Mouse (Mus musculus) heart, embryonic 11.5 days (tissue): Measurements from ENCODE around the gene Whamm. TPM values are rescaled to one million over a fixed set of nuclear protein-coding genes. Genes with fewer than 3 reads are reported as not detected.
A peak's percentile ranks its signal among the peaks of the same experiment; 100 is the strongest.

Experiments used
- ATAC-seq: fragments of 200-750 bp; cut with Nextera tagmentation; replicated peaks from 2 replicates; pipeline ENCODE4 v1.8.0; 2017; ENCODE audit warnings: moderate library complexity; ENCODE audit not compliant: insufficient number of reproducible peaks, low FRiP score, low TSS enrichment
- H3K27ac ChIP-seq: fragments of 300-500 bp; sonication (generic); 2 replicates; pipeline ENCODE4 v1.5.1; 2014; ENCODE audit warnings: mild to moderate bottlenecking, low read depth, low read length
- H3K27me3 ChIP-seq: fragments of 300-500 bp; sonication (generic); 2 replicates; pipeline ENCODE4 v1.6.1; 2014; ENCODE audit warnings: mild to moderate bottlenecking, low read length, mixed read lengths; ENCODE audit not compliant: control insufficient read depth, insufficient read depth
- H3K36me3 ChIP-seq: fragments of 300-500 bp; sonication (generic); 2 replicates; pipeline ENCODE4 v1.6.1; 2014; ENCODE audit warnings: mild to moderate bottlenecking, low read length, moderate library complexity, mixed read lengths; ENCODE audit not compliant: control insufficient read depth, insufficient read depth
- H3K4me1 ChIP-seq: fragments of 300-500 bp; sonication (generic); 2 replicates; pipeline ENCODE4 v1.6.1; 2014; ENCODE audit warnings: low read length; ENCODE audit not compliant: control insufficient read depth, insufficient read depth
- H3K4me2 ChIP-seq: fragments of 300-500 bp; sonication (generic); 2 replicates; pipeline ENCODE4 v1.6.1; 2014; ENCODE audit warnings: mild to moderate bottlenecking, moderate library complexity
- H3K4me3 ChIP-seq: fragments of 300-500 bp; sonication (generic); 2 replicates; pipeline ENCODE4 v1.5.1; 2014; ENCODE audit warnings: low read depth, low read length
- H3K9ac ChIP-seq: fragments of 300-500 bp; sonication (generic); 2 replicates; pipeline ENCODE4 v1.6.1; 2014; ENCODE audit warnings: mild to moderate bottlenecking, low read depth, low read length, moderate library complexity
- H3K9me3 ChIP-seq: fragments of 300-500 bp; sonication (generic); replicated peaks from 2 replicates; pipeline ENCODE4 v1.6.1; 2016; ENCODE audit warnings: low read length; ENCODE audit not compliant: control insufficient read depth
- WGBS: fragments of 180-500 bp; shearing (Covaris S2); extraction: QIAGEN DNeasy Blood & Tissue Kit; methylation state at CpG from one replicate; pipeline ENCODE4 v1.1.7; 2014; ENCODE audit not compliant: insufficient replicate concordance; 5-methylcytosine and 5-hydroxymethylcytosine counted together
- microRNA counts: library from miRNA; unstranded; fragments of <30 nt; microRNA quantifications from one replicate; lab custom pipeline; 2015
- polyA plus RNA-seq: library from polyadenylated mRNA; unstranded; fragments of >200 nt; fragmentation: Nextera tagmentation; extraction: Ambion mirVana; gene quantifications from 2 replicates; pipeline ENCODE4 v1.2.1, GENCODE M21; 2014

Whamm gene
- polyA plus RNA-seq, 1 experiment from 2014 or later: 6.2 TPM

DNA sequence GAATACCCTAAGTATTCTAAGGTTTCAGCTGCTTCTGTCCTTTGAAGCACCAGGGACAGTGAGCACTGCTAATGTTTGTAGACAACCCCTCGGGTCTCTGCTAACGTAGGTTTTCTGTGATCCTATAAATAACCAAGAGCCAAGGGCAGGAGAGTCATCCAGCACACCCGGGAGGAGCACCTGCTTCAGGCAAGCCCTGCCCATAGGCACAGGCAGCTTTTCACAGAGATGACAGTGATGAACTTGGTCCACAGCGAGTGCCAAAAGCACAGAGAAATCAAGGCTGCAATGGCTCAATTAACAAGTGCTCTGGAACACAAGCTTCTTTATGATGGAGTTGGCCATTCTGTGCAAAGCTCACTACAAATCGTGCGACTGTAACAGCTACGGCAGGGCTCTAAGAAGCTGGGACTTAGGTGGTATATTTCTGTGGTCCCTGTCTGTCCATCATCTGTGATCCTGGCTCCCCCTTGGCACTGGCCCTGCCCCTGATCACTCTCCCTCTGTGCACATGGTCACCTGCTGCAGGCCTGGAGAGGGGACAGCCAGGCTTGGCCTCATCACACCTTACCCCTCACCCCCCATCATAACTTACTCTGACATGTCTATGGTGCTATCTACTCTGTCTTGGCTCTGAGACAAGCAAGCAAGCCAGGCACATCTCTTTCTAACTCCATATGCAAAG, 73.6 kb downstream of the Whamm start:
- Histone ChIP-seq H3K4me1 (peaks cover 29% of the 10 kb centered on the region), H3K9ac (0 out of 2 replicates have a peak overlapping the region, but pooled peaks have one; percentile 22), H3K27me3 (no peaks in the 10 kb centered on the region), H3K4me3 (no peak overlapping the region), H3K27ac (peak overlapping the region; percentile 29), H3K9me3 (no peaks in the 10 kb centered on the region), H3K36me3 (no peaks in the 10 kb centered on the region), H3K4me2 (peak overlapping the region; percentile 11)
- 64% methylated on average over 7 of the region's 7 CpGs for WGBS
- ATAC-seq: no peak

MicroRNAs within 50 kb of the gene (microRNA counts, 519-probe panel; counts per million panel counts)
- microRNA mmu-miR-1839-3p (lab: Ali Mortazavi, UCI) (32.2 counts per million), microRNA mmu-miR-1839-5p (lab: Ali Mortazavi, UCI) (4,167 counts per million, percentile 30 among the panel's probes with 10 or more counts)

Other genes with a start within 250 kb of the Whamm start
- 1,053 and 1,144 TPM in 2 replicates for gene Rps17, start 226.0 kb upstream of the Whamm start, polyA plus RNA-seq
- 2.9 and 3.3 TPM in 2 replicates for gene Cpeb1, start 115.8 kb upstream of the Whamm start, polyA plus RNA-seq
- gene Ap3b2, start 77.3 kb upstream of the Whamm start, polyA plus RNA-seq: 11.4 and 15.0 TPM in 2 replicates
- not detected in 2 replicates for gene BC048679, start 73.0 kb upstream of the Whamm start, polyA plus RNA-seq
- gene Fsd2, start 4.3 kb upstream of the Whamm start, polyA plus RNA-seq: 50.9 and 62.4 TPM in 2 replicates
- gene Homer2, start 136.3 kb downstream of the Whamm start, polyA plus RNA-seq: 121 and 129 TPM in 2 replicates
- 78.3 and 91.3 TPM in 2 replicates for gene Ramac, start 191.7 kb downstream of the Whamm start, polyA plus RNA-seq
- 40.5 and 42.0 TPM in 2 replicates for gene 3110040N11Rik, start 218.2 kb downstream of the Whamm start, polyA plus RNA-seq